Mouse (Mus musculus) brain, embryonic 14.5 days (tissue): ENCODE measurements around the gene Hadhb.

Source experiments
- CTCF ChIP-seq: fragments of 200-500 bp; IDR thresholded peaks from 2 replicates; pipeline ENCODE4 v1.5.1; 2012; ENCODE audit warnings: inconsistent platforms, mild to moderate bottlenecking, moderate library complexity, borderline replicate concordance; ENCODE audit not compliant: insufficient read depth, insufficient read length; ENCODE audit errors: extremely low read depth
- POLR2A ChIP-seq: fragments of 200-500 bp; IDR thresholded peaks from 2 replicates; pipeline ENCODE4 v1.6.1; 2012; ENCODE audit warnings: mild to moderate bottlenecking, inconsistent platforms, borderline replicate concordance; ENCODE audit not compliant: poor library complexity, insufficient read depth, insufficient read length, severe bottlenecking; ENCODE audit errors: extremely low read depth

GRCm38 (mm10) chr5:30108233-30108632 is 46.8 kb upstream of the Hadhb start:
- TF ChIP-seq CTCF (no peak), POLR2A (no peak)
